10 mouse cellular contexts compared by ENCODE assay signal in the genomic region with DNA sequence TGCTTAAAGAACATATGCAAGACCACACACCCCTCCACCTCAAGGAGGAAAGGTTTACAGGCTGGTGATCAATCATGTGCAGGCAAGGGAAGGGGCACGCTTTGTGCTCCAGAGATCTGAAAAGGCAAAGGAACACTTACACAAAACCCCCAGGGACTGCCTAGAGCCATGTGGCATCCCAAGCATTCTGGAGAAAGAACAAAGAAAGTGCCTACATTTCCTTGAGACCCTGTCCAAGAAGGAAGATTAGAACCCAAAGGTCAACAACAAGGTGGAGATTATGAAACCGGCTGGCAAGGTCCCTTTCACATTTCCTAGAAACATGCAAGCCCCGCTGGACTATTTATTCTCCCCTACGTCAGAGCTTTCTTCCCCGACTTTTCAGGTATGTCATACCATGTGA. TPM values are rescaled to one million over a fixed set of nuclear protein-coding genes. Genes with fewer than 3 reads are reported as not detected.
A peak's percentile ranks its signal among the peaks of the same experiment; 100 is the strongest.
DNase-seq lines count a peak whose midpoint lies in the region; ATAC-seq and TF ChIP-seq lines count a peak whose summit lies in the region.
"Had no signal": no experiment of that assay in that cellular context is flagged by ENCODE, and none has a peak within 500 bp of the region (broad histone marks: within the 10 kb centered on the region; RNA-seq: fewer than 3 reads in every experiment).

No protein-coding gene starts in this region.

- no peak overlapping the region for H3K9ac ChIP-seq in kidney, postnatal 0 days (ENCODE audit: low read depth, low read length)
- H3K9ac ChIP-seq: heart, embryonic 13.5 days had no signal

- intact Hi-C loops in gastrocnemius, adult 2 months (cut with DNase I) = loop anchor here (1.0 to 2.0 kb wide), 2 partner anchors 332 to 339 kb away; no protein-coding TSS in a partner anchor

- H3K27me3 ChIP-seq in kidney, postnatal 0 days (ENCODE audit: insufficient read depth, low read length) = no peaks in the 10 kb centered on the region
- no peaks in the 10 kb centered on the region for H3K27me3 ChIP-seq in thymus, adult 2 months (ENCODE audit: control insufficient read depth, insufficient read depth, low read length)
- H3K27me3 ChIP-seq: heart, embryonic 13.5 days had no signal

- H3K4me1 ChIP-seq in kidney, postnatal 0 days (replicated peaks; ENCODE audit: insufficient read depth, low read length) = peaks cover 9% of the 10 kb centered on the region; the same call in 1 of the 2 replicates
- no peaks in the 10 kb centered on the region for H3K4me1 ChIP-seq in thymus, adult 2 months (replicated peaks; ENCODE audit: control insufficient read depth, insufficient read depth, low read length)

- ATAC-seq in kidney, postnatal 0 days (replicated peaks; ENCODE audit: low FRiP score, low read depth) = peak; percentile 29; the same call in 1 of the 2 replicates

- no peak overlapping the region for H3K4me3 ChIP-seq in gastrocnemius, adult 2 months
- no peak overlapping the region for H3K4me3 ChIP-seq in kidney, postnatal 0 days (replicated peaks; ENCODE audit: low read depth, low read length)
- H3K4me3 ChIP-seq in thymus, adult 2 months (ENCODE audit: control insufficient read depth, insufficient read depth, low read length) = no peak overlapping the region
- H3K4me3 ChIP-seq: heart, embryonic 13.5 days; megakaryocyte, embryonic 14.5 days had no signal

- TF ChIP-seq CTCF in gastrocnemius, adult 2 months (IDR thresholded peaks at IDR 0.05) = no peak
- no peak for TF ChIP-seq CTCF in kidney, postnatal 0 days (IDR thresholded peaks at IDR 0.05; ENCODE audit: low read depth)
- no peak for TF ChIP-seq CTCF in thymus, adult 2 months (IDR thresholded peaks at IDR 0.05; ENCODE audit: borderline replicate concordance, control insufficient read depth, extremely low read depth, insufficient read depth, low read length, poor library complexity)

- peak overlapping the region; percentile 67 for H3K27ac ChIP-seq in gastrocnemius, adult 2 months
- peak overlapping the region; percentile 54 for H3K27ac ChIP-seq in kidney, postnatal 0 days
- no peak overlapping the region for H3K27ac ChIP-seq in thymus, adult 2 months (ENCODE audit: control insufficient read depth, insufficient read depth, low read length)
- H3K27ac ChIP-seq: heart, embryonic 13.5 days had no signal

- WGBS in kidney, postnatal 0 days = 22% methylated on average over 5 of the region's 5 CpGs
- WGBS in thymus, adult 2 months = 96% methylated on average over 5 of the region's 5 CpGs

- H3K4me2 ChIP-seq in kidney, postnatal 0 days (ENCODE audit: low read length) = no peak overlapping the region
- H3K4me2 ChIP-seq: heart, embryonic 13.5 days had no signal

- no peaks in the 10 kb centered on the region for H3K36me3 ChIP-seq in kidney, postnatal 0 days (ENCODE audit: insufficient read depth, low read length)
- no peaks in the 10 kb centered on the region for H3K36me3 ChIP-seq in thymus, adult 2 months (ENCODE audit: control insufficient read depth, insufficient read depth, low read length)
- H3K36me3 ChIP-seq: heart, embryonic 13.5 days had no signal

- H3K9me3 ChIP-seq in kidney, postnatal 0 days (replicated peaks; ENCODE audit: low read length) = no peaks in the 10 kb centered on the region
- H3K9me3 ChIP-seq: heart, embryonic 13.5 days; megakaryocyte, embryonic 14.5 days had no signal

- peak; percentile 41 for DNase-seq in gastrocnemius, adult 2 months
- DNase-seq in gastrocnemius, postnatal 10 days = no peak
- peak; percentile 67 for DNase-seq in embryo, embryonic 10 days (ENCODE audit: low spot score)
- peak; percentile 89 for DNase-seq in kidney, postnatal 0 days (ENCODE audit: low spot score)
- peak; percentile 67 for DNase-seq in lung, postnatal 14 days
- DNase-seq in spleen, adult 18-20 months = no peak
- no peak for DNase-seq in thymus, adult 2 months
- DNase-seq in urinary bladder, postnatal 25 days (ENCODE audit: low spot score) = no peak

- TF ChIP-seq POLR2A in thymus, adult 2 months (IDR thresholded peaks at IDR 0.05; ENCODE audit: control insufficient read depth, extremely low read depth, insufficient read depth, low read length, poor library complexity) = no peak

RNA-seq across cellular contexts. Expression of a gene that starts 11.2 kb away (rescaled TPM):
- total RNA-seq in gastrocnemius, adult 2 months (2021) = 1 to 10 TPM; 7.0 to 9.3 TPM
- 10 to 100 TPM; 14.5 to 16.7 TPM for total RNA-seq in gastrocnemius, postnatal 10 days (2021)
- 38.0 and 46.3 TPM in 2 replicates for polyA plus RNA-seq in kidney, postnatal 0 days (2015; fragmentation: Nextera tagmentation; extraction: Ambion mirVana)
- 15.8 and 17.2 TPM in 2 replicates for polyA plus RNA-seq in thymus, adult 2 months (2012; rRNA removed)

RNA-seq across cellular contexts. Expression of a gene that starts 11.5 kb away (rescaled TPM):
- total RNA-seq in gastrocnemius, adult 2 months (2021) = 1 to 10 TPM in 1 of 2 experiments, under 1 TPM in 1; 0.46 to 1.5 TPM
- 1 to 10 TPM; 2.6 to 3.0 TPM for total RNA-seq in gastrocnemius, postnatal 10 days (2021)
- 2.9 and 3.1 TPM in 2 replicates for polyA plus RNA-seq in kidney, postnatal 0 days (2015; fragmentation: Nextera tagmentation; extraction: Ambion mirVana)
- 0.32 and 0.54 TPM in 2 replicates for polyA plus RNA-seq in thymus, adult 2 months (2012; rRNA removed)

Comparison
In these comparisons a context has a peak if more than half of its experiments do, and no peak if none do; other contexts are left out.
1. DNase-seq: peak in gastrocnemius, adult 2 months (single experiment), embryo, embryonic 10 days (single experiment), kidney, postnatal 0 days (single experiment) and lung, postnatal 14 days (single experiment); none in gastrocnemius, postnatal 10 days (single experiment), spleen, adult 18-20 months (0 of 2), thymus, adult 2 months (single experiment) and urinary bladder, postnatal 25 days (single experiment).